ENCODE assay signal across 8 mouse cellular contexts in the genomic region with DNA sequence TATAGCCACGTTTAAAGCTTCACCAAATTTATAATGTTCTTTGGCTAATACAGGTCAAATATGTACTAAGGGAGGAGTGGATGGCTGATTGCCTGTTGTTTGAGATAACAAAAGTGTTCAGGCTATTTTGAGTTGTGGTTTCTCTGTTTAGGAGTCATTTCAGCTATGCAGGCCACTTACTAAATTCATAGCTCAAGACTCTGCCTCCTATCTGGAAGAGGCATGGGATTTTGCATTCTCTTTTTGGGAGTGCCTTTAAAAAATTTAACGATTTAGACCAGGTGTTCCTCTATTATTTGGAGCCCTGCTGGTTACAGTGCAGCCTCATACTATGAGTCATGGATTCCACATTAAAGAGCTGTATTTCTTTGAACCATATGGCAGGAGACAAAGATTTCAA. TPM values are rescaled to one million over a fixed set of nuclear protein-coding genes. Genes with fewer than 3 reads are reported as not detected.
DNase-seq lines count a peak whose midpoint lies in the region; ATAC-seq and TF ChIP-seq lines count a peak whose summit lies in the region.

No protein-coding gene starts in this region.

- DNase-seq in limb, embryonic 10.5 days (ENCODE audit: low spot score): no peak
- DNase-seq in MN1 (ENCODE audit: low spot score): peak; percentile 11
- DNase-seq in spleen, postnatal 14 days (ENCODE audit: low spot score in 2 of 2): no peak
- DNase-seq in gastrocnemius, adult 2 months: no peak
- no peak for DNase-seq in kidney, adult 11 months

- H3K4me3 ChIP-seq in limb, embryonic 13.5 days: no peak overlapping the region
- H3K4me3 ChIP-seq in limb, embryonic 10.5 days: no peak overlapping the region
- peak overlapping the region; percentile 15; the same call in 1 of the 2 replicates for H3K4me3 ChIP-seq in heart, embryonic 15.5 days
- H3K4me3 ChIP-seq in gastrocnemius, adult 2 months: no peak overlapping the region

- H3K9me3 ChIP-seq in limb, embryonic 13.5 days: no peaks in the 10 kb centered on the region
- no peaks in the 10 kb centered on the region for H3K9me3 ChIP-seq in limb, embryonic 10.5 days (replicated peaks)
- H3K9me3 ChIP-seq in heart, embryonic 15.5 days (replicated peaks): no peaks in the 10 kb centered on the region

- no peaks in the 10 kb centered on the region for H3K27me3 ChIP-seq in limb, embryonic 13.5 days
- no peaks in the 10 kb centered on the region for H3K27me3 ChIP-seq in limb, embryonic 10.5 days (ENCODE audit: low read depth, poor library complexity, severe bottlenecking)
- no peaks in the 10 kb centered on the region for H3K27me3 ChIP-seq in heart, embryonic 15.5 days

- no peak overlapping the region for H3K4me2 ChIP-seq in limb, embryonic 13.5 days (replicated peaks)
- peak overlapping the region; percentile 53 for H3K4me2 ChIP-seq in heart, embryonic 15.5 days

- TF ChIP-seq CTCF in gastrocnemius, adult 2 months (IDR thresholded peaks at IDR 0.05): no peak

- H3K9ac ChIP-seq in limb, embryonic 13.5 days: no peak overlapping the region
- no peak overlapping the region for H3K9ac ChIP-seq in heart, embryonic 15.5 days

- H3K4me1 ChIP-seq in limb, embryonic 13.5 days: peaks cover 53% of the 10 kb centered on the region
- no peaks in the 10 kb centered on the region for H3K4me1 ChIP-seq in limb, embryonic 10.5 days
- peaks cover 58% of the 10 kb centered on the region for H3K4me1 ChIP-seq in heart, embryonic 15.5 days (replicated peaks)

- 35% methylated on average over 2 of the region's 2 CpGs for WGBS in limb, embryonic 13.5 days
- 75% methylated on average over 2 of the region's 2 CpGs for WGBS in limb, embryonic 10.5 days
- 12% methylated on average over 2 of the region's 2 CpGs for WGBS in heart, embryonic 15.5 days

- H3K36me3 ChIP-seq in limb, embryonic 13.5 days: 0 out of 2 replicates have a peak, but pooled peaks cover 2% of the 10 kb centered on the region
- H3K36me3 ChIP-seq in limb, embryonic 10.5 days: no peaks in the 10 kb centered on the region
- no peaks in the 10 kb centered on the region for H3K36me3 ChIP-seq in heart, embryonic 15.5 days

- peak; percentile 76; the same call in 1 of the 2 replicates for ATAC-seq in limb, embryonic 13.5 days (ENCODE audit: low FRiP score, low read depth)
- ATAC-seq in heart, embryonic 15.5 days (replicated peaks; ENCODE audit: insufficient number of reproducible peaks, insufficient read depth, low FRiP score, low read depth): peak; percentile 39; the same call in 1 of the 2 replicates
- peak; percentile 88 for ATAC-seq in megakaryocyte-erythroid progenitor cell, adult 5-6 weeks (replicated peaks; ENCODE audit: low FRiP score, low TSS enrichment, poor library complexity, severe bottlenecking)

- peak overlapping the region; percentile 48; the same call in 1 of the 2 replicates for H3K27ac ChIP-seq in limb, embryonic 13.5 days
- no peak overlapping the region for H3K27ac ChIP-seq in limb, embryonic 10.5 days
- peak overlapping the region; percentile 81 for H3K27ac ChIP-seq in heart, embryonic 15.5 days
- H3K27ac ChIP-seq in gastrocnemius, adult 2 months: no peak overlapping the region

- intact Hi-C loops in gastrocnemius, adult 2 months (cut with DNase I): no loop called here

RNA-seq across cellular contexts. Expression of a gene that starts 9.2 kb away (rescaled TPM):
- 47.7 and 58.8 TPM in 2 replicates for polyA plus RNA-seq in limb, embryonic 13.5 days (2015; fragmentation: Nextera tagmentation; extraction: Ambion mirVana)
- polyA plus RNA-seq in limb, embryonic 10.5 days (2016; fragmentation: Nextera tagmentation; extraction: Ambion mirVana): 38.2 and 42.4 TPM in 2 replicates
- polyA plus RNA-seq in heart, embryonic 15.5 days (2015; fragmentation: Nextera tagmentation; extraction: Ambion mirVana): 82.2 and 89.1 TPM in 2 replicates
- total RNA-seq in megakaryocyte-erythroid progenitor cell, adult 5-6 weeks (2014; fragmentation: Nextera tagmentation): 56.7 and 62.3 TPM in 2 replicates
- total RNA-seq in megakaryocyte-erythroid progenitor cell, adult 5-6 weeks (2017): 55.2 and 63.7 TPM in 2 replicates
- total RNA-seq in gastrocnemius, adult 2 months (2021): 10 to 100 TPM; 60.0 to 79.2 TPM

Comparison
In these comparisons a context has a peak if more than half of its experiments do, and no peak if none do; other contexts are left out.
1. H3K27ac ChIP-seq: peak in limb, embryonic 13.5 days (single experiment) and heart, embryonic 15.5 days (single experiment); none in limb, embryonic 10.5 days (single experiment) and gastrocnemius, adult 2 months (single experiment).
2. Peak in every context shown above with its lines, with median percentiles within 50 percentile points of each other: ATAC-seq.